Mouse (Mus musculus) mesoderm, embryonic 11.5 days (tissue): ENCODE data around the gene Sar1b.
"Not testable (repeated sequence)": the region's sequence is repeated elsewhere in the genome, so short reads cannot be mapped to it uniquely, and the experiment has no call there.

ENCODE experiments used
- DNase-seq: peaks from one replicate; pipeline ENCODE4 v3.0.0-alpha.2; 2012; ENCODE audit warnings: low read depth, low spot score

Sar1b gene

DNA sequence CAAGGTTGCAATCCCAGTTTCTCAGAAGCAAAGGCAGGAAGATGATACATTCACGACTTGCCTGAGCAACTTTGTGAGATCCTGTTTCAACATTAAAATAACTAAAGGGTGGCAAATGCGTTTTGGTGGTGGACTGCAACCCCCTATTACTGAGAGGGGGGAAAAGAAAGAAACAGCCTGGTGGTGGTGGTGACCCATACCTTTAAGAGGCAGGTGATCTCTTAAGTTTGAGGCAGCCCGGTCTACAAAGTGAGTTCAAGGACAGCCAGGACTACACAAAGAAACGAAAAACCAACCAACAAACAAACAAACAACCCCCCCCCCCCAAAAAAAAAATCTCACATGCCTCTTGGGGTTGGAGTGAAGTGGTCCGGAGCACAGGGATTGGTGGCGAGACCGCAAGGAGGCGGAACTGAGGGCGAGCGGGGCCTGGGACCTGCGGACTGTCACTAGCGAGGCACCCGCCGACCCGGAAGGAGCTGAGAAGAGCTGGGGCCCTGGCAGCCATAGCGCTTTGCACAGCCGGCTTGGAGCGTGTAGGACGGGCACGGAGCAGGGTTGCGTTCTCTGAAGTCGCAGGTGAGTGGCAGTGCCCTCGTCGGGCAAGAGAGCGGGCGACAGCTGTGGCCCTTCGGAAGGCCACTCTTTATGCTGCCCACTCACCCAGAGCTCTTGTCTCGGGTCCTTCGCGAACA is at the start of gene Sar1b, which contains the start of gene Sec24a:
Sar1b (plus strand) TSS at position 475 of the 695 bp plus-strand sequence.
Sec24a (minus strand) TSS at position 422 of the 695 bp plus-strand sequence.
- peak; percentile 80 for DNase-seq

DNA sequence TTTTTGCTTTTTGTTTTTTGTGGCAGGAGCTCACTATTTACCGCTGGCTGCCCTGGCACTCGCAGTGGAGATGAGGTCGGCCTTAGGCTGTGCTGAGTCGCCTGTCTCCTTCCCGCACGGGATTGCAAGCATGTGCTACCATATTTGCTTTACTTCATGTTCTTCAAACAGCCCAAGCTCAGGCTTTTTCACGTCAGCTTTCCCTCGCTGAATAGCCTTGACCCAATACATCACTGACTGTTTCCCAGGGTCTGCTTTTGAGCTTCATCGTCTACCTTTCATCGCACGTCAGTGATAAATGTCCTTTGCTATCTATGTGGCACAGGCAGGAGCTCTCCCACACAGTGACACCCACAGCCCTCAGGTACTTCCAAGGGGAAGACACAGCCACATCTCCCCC is 42.4 kb upstream of the Sar1b start:
- DNase-seq, result no peak

DNA sequence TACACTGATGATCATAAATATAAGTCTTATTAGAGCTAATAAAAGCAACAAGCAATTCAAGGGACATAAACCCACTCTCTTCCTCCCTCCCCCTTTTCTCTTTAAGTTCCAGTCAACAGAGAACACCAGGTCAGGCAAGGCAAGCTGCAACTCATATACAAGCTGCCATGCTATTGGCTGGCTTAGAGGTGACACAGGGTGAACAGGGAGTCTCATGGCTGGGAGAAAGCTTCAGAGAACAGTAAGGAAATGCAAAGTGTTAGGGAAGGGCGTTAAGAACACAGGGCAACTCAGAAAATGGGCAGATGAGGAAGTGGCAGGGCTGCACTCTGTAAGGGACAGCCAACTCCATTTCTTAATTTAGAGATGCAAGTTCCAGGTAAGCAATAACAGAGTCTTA is 30.6 kb upstream of the Sar1b start:
- DNase-seq, result no peak

DNA sequence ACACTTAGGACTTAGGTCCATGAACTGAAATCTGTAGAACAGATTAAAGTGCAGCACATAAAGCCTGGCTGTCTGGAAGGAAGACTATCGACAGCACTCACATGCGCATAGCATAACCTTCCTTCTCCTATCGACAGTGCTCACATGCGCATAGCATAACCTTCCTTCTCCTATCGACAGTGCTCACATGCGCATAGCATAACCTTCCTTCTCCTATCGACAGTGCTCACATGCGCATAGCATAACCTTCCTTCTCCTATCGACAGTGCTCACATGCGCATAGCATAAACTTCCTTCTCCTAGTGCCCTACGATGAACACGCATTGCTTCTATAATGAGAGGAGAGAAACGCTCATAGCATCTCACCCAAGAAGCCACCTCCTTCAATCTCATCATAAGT is 29.3 kb upstream of the Sar1b start:
- not testable (repeated sequence) for DNase-seq

DNA sequence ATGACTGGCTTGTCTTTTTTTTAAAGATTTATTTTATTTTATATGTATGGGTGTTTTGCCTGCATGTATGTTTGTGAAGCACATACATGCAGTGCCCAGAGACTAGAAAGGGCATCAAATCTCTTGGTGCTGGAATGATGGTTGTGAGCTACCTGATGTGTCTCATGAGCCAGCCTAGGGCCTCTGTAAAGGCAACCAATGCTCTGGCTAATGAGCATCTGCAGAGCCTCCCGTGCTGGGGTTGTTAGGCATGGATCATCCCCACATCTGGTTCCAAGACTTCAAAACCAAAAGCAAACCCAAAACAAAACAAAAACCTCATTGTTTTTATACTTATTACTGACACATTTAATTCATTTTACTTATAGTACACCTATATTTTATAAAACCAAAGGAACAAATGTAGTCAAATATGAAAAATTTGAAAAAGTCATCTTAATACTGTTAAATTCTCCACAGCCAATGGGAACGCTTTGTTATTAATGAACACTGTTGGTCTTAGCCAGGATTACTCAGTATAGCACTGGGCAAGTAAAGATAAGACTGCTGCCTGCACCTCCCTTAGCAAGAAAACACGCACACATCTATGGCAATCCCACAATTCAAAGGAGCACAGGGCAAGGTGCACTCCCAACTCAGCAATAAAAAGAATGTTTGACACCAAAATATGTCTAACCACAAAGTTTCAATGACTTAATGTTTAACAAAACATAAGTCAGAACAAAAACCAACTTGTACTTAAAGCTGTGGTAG is 24.7 kb upstream of the Sar1b start:
- no peak for DNase-seq

DNA sequence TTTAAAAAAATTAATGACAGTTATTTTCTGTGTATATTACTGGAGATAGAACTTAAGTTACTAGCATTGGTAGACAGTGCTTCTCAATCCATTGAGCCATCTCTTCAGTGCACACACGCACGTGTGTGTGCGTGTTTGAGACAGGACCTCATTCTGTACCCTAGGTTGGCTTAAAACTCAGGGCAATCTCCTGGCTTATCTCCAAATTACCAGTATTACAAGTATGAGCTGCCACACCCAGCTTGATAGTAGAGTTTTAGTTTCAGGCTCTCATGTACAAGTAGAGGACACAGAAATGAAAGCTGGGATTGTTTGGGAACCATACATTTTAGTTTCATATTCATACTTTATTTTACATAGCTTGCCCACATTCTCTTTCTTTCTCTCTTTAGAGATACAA is 22.8 kb upstream of the Sar1b start:
- DNase-seq, result no peak

DNA sequence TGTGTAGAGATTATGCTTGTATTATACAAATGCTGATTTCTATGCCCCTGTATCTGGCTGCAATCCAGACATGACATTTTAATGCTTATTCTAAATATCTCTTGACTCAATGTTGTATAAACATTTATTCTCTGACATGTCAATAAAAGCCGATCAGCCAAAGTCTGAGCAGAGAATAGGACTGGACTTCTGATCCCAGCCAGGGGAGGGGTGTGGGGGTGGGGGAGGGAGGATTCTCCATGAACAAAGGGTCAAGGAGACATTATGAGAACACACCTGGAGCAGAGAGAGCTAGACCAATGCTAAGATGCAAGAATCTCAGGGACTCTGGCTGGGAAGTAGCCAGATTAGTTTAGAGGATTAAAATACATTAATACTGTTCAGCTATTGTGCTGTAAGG is 17.4 kb upstream of the Sar1b start:
- no peak for DNase-seq

DNA sequence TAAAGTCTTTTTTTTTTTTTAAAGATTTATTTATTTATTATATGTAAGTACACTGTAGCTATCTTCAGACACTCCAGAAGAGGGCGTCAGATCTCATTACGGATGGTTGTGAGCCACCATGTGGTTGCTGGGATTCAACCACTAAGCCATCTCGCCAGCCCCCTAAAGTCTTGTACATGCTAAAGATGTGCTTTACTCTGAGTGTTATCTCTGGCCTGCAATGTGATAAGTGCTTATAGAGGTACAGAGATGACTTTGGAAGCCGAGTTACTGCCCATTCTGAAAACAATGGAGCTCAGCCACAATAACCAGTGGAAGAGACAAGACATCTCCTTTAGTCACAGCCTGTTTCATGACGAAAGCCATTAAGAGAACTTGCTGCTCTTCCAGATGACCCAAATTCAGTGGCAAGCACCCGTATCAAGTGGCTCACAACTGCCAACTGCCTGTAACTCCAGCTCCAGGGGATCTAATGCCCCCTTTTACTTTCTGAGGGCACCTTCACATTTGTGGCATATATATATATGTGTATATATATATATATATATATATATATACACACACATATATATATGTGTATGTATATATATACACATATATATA is 11.8 kb upstream of the Sar1b start:
- not testable (repeated sequence) for DNase-seq

DNA sequence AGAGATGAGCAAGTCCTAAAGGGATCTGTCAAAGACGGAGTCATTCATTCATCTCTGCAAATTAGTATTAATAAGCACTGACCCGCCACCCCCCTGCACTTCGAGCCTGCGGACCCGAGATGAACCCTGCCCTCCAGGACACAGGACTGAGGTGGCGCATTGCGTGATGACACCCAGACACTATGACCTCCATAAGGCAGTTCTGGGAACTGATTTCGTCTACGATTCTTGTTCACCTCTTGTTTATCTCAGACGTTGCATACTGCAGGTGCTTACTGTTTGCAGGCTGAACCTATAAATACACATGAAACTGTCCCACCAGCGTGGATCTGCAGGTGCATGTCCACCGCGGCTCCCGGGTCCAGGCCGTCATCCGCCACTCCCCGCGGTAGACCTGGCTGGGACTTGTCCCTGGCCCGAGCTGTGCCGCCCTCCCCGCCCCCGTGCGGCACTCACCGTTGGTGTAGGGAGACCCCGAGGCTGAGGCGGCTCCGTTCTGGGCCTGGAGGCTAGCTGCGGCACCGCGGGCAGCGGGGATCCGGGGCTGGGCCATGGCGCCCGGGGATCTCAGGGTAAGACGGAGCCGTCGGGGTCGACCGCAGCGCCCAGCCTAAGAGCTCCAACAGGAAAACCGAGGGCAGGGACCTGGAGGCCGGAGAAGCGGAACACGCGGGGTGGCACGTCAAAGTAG is 7.7 kb upstream of the Sar1b start:
- DNase-seq, result no peak

DNA sequence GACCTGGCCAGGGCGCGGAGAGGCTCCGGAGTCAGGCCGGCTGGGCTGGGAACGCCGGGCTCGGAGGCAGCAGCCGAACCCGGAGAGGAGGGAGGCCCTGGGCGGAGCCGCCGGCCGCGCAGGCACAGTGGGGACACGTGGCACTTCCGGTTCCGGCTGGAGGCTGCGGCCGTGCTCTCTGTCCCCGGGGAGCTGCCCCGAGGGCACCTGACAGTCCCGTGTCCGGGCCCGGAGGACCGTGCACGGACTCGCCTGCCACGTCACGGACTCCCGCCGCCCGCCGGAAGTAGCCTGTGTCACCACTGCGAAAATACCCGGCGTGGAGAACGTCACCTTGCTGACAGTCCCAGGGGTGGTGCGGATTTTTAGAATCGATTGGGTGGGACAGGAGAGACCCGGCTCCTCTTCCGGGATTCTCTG is 7.1 kb upstream of the Sar1b start:
- peak; percentile 93 for DNase-seq

DNA sequence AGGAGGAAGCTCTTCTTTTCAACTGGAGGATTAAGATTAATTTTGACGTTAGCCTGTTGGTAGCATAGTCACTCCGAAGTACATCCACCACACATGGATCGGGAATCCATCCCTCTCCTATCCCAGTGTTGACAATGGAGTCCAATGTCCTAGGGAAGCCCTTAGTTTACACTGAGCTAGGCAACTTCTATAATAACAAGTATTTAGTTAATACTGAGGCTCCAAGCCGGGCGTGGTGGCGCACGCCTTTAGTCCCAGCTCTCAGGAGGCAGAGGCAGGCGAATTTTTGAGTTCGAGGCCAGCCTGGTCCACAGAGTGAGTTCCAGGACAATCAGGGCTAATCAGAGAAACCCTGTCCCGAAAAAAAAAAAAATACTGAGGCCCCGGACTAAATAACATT is 6.5 kb upstream of the Sar1b start:
- no peak for DNase-seq

DNA sequence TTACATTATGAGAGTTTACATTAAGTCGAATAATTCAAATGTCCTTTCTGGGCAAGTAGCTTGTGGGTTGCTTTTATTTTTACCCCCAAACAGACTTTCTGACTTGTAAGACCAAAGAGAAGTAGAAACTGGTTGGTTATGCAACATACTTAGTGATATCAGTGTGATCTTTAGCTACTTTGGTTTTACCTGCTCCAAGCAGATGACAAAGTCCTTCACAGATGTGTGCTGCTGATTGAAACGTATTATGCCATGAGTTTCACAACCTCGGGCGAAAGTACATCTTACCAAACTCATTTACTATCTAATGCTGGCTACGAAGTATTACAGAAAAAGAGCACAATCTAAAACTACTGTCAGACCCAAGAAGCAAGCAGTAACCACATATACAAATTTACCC is 5.9 kb upstream of the Sar1b start:
- no peak for DNase-seq

DNA sequence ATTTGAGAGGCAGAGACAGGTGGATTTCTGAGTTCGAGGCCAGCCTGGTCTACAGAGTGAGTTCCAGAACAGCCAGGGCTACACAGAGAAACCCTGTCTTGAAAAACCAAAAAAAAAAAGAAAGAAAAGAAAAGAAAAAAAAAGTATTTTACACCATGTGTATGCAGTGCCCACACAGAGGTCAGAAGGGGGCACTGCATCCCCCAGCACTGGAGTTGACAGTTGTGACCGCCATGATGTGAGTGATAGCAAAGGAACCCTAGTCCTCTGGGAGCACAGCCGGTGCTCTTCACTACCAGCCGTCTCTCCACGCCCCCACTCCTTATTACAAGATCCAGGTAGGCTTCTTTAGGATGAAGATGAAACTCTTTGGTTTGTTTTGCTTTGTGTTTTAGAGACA is 5.3 kb upstream of the Sar1b start:
- not testable (repeated sequence) for DNase-seq

DNA sequence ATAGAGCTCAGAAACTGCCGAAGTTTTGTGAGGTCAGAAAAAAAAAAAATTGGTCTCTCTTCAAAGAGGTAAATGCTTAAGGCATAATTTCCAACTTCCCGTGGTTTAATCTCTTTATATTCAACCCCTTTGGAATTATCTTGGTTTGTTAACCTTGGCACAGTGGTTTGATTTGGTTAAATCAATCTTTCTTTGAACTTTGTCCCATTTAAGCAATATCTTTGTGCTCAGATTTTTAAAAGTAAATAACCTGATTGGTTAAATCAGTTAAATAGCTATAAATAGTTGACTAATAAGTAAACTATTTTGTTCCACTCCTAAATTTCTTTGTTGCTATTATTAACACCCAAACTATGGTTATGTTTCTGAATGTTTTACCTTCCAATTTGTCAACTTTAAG is 4.2 kb upstream of the Sar1b start:
- DNase-seq, result no peak

DNA sequence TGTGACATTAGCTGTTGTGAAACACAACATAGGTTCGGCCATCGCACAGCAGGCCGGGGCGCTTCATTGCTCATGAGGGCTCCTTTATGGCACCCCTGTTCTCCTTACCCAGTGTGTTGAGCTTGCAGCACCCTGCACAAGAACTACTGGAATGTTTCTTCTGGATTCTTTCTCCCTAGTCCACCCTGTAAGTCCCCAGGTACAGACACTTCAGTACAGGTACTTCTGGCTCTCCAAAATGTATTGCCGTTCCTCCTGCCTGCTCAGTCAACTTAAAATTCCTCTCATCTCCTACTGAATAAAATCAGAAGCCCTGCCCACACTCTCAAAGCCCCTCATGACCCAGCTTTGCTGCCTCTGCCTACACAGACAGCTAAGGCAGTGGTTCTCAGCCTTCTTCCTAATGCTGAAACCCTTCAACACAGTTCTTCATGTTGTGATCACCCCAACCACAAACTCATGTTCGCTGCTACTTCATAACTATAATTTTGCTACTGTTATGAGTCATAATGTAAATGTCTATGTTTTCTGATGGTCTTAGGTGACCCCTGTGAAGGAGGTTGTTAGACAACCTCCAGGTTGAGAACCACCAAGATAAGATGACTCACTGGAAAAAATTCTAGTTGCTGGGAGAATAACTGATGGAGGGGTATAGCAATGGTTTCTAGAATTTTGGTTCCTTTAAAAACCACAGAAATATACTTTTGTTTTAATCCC is 3.4 kb upstream of the Sar1b start:
- no peak for DNase-seq

DNA sequence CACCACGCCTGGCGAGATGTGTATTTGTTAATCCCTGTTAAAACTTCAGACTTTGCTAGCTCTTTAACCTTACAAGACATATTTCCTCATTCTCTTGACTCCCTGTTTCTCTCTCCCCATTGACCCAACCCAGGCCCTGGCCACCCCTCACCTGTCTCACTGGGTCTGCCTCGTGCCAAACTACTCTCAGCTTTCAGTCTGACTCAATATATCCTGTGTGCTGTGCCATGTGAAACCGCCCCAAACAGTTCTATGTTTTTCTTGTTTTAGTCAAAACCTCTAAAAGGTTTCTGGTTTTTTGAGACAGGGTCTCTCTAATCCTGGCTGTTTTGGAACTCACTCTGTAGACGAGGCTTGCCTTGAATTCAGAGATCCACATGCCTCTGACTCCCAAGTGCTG is 2.2 kb upstream of the Sar1b start:
- no peak for DNase-seq

DNA sequence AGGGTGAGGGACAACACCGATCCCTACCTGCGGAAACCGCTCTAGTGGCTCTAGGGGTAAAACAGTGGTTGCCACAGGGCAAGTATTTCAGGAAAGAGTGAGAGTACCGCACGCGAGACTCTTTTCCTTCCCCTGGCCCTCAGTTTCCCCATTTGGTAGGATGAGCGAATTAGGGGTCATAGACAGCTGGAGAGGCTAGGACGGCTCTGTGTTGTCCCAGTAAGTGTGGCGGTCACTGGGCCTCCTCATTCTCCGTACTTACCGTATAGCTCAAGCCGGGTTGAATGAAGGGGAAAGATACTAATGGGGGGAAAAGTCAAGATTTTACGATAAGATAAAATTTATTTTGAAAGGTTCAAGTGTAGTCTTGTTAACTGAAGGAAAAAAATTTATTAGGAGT is 468 bp downstream of the Sar1b start:
- no peak for DNase-seq

DNA sequence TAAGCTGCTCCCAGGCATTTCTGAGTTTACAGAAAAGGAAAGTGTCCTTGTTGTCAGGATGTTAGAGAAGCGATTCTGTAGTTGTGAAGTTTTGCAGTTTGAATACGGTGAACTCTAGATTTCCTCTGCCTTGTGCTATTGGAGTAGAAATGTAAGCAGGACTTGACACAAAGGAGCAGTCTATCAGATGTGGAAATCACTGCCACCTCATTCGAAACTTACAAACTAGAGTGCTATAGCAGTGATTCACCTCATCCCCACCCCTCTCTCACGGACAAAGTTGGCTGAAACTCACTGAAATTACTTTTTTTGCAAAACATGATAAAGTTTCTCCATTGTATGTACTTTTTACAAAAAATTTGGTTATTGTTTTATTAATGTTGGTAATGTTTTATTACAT is 1.3 kb downstream of the Sar1b start:
- no peak for DNase-seq

DNA sequence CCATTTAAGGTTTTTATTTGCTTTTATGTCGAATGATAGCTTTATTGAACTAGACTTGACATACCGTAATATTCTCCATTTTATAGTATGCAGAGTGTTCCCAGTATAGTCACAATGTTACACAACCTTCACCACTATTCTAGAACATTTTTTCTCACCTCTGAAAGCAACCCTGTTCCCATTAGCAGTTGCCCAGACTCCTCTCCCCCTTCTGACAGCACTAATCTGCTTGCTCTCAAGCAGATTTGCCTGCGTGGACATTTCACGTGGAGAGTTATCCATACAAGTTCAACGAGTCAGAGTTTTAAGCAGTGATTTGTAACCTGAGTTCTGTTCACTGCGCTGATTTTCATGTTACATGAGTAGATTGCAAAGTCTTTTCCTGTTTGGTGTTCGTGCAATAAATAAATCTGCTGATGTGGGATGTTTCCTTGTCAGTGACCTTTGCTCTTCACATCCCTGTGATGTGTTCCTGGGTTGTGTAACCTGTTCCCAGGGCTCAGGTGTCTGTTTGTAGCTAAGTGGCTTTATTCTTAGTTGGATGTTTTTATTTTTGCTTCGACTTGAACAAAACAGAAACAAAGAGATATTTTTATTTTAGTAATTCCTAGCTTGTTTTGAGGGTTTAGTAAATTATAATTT is 4.2 kb downstream of the Sar1b start:
- no peak for DNase-seq

DNA sequence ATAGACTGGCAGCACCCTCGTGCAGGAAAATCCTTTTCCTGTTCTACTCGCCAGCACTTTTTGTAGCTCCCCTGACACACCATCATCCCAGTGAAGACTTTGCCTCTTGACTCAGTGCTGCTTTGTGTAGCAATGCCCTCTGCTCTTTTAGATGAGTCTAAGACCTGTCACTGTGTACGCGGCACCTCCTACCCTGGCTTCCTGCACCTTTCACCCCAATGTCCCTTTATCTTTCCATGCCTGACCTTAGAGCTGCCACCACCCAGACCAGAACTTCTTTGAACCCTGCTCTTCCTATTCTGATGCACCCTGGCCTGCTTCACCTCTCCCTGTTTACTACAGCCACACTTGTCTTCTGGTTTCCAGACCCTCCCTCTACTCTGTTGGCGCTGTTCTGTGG is 4.8 kb downstream of the Sar1b start:
- no peak for DNase-seq

DNA sequence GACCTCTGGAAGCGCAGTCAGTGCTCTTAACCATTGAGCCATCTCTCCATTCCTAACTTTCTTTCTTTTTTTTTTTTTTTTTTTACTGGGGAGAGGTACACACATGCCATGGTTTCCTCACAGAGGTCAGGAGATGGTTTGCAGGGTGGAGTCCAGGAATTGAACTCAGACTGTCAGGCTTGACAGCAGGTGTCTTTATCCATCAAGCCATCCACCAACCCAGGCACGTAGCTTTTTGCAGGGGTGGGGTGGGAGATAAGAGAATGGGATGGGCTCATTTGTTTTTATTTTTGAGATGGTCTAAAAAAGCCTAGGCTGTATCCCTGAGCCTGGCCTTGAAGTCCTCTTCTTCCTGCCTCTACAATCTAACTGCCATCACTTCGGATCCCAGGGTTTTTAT is 12.0 kb downstream of the Sar1b start:
- no peak for DNase-seq
